Mouse (Mus musculus) embryonic facial prominence, embryonic 11.5 days (tissue): ENCODE measurements around the gene Hibadh. TPM values are rescaled to one million over a fixed set of nuclear protein-coding genes. Genes with fewer than 3 reads are reported as not detected.

Experiments
- ATAC-seq: fragments of 200-750 bp; cut with Nextera tagmentation; replicated peaks from 2 replicates; pipeline ENCODE4 v1.8.0; 2017; ENCODE audit warnings: low read depth; ENCODE audit not compliant: insufficient number of reproducible peaks, low FRiP score, low TSS enrichment
- DNase-seq: peaks from one replicate; pipeline ENCODE4 v3.0.0-alpha.2; 2015; ENCODE audit warnings: low spot score
- H3K27ac ChIP-seq: fragments of 300-500 bp; sonication (generic); replicated peaks from 2 replicates; pipeline ENCODE4 v1.5.1; 2014; ENCODE audit warnings: mild to moderate bottlenecking, low read depth, low read length, control low read depth
- H3K27me3 ChIP-seq: fragments of 300-500 bp; sonication (generic); 2 replicates; pipeline ENCODE4 v1.6.1; 2014; ENCODE audit warnings: mild to moderate bottlenecking, low read length, moderate library complexity, mixed read lengths; ENCODE audit not compliant: control insufficient read depth, insufficient read depth
- H3K36me3 ChIP-seq: fragments of 300-500 bp; sonication (generic); replicated peaks from 2 replicates; pipeline ENCODE4 v1.6.1; 2014; ENCODE audit warnings: low read depth, mild to moderate bottlenecking, low read length, moderate library complexity, mixed read lengths; ENCODE audit not compliant: control insufficient read depth, insufficient read depth
- H3K4me1 ChIP-seq: fragments of 300-500 bp; sonication (generic); 2 replicates; pipeline ENCODE4 v1.6.1; 2014; ENCODE audit warnings: low read length, mixed read lengths; ENCODE audit not compliant: control insufficient read depth, insufficient read depth
- H3K4me2 ChIP-seq: fragments of 300-500 bp; sonication (generic); 2 replicates; pipeline ENCODE4 v1.6.1; 2014; ENCODE audit warnings: low read depth, mild to moderate bottlenecking, control low read depth, low read length, moderate library complexity
- H3K4me3 ChIP-seq: fragments of 300-500 bp; sonication (generic); 2 replicates; pipeline ENCODE4 v1.5.1; 2014; ENCODE audit warnings: low read depth, low read length, control low read depth
- H3K9ac ChIP-seq: fragments of 300-500 bp; sonication (generic); replicated peaks from 2 replicates; pipeline ENCODE4 v1.6.1; 2014; ENCODE audit warnings: mild to moderate bottlenecking, control low read depth, low read length
- H3K9me3 ChIP-seq: fragments of 300-500 bp; sonication (generic); replicated peaks from 2 replicates; pipeline ENCODE4 v1.6.1; 2016; ENCODE audit warnings: mild to moderate bottlenecking, low read length, inconsistent platforms, mixed read lengths; ENCODE audit not compliant: control insufficient read depth
- WGBS: fragments of 180-500 bp; shearing (Covaris S2); extraction: QIAGEN DNeasy Blood & Tissue Kit; methylation state at CpG from one replicate; pipeline ENCODE4 v1.1.7; 2014; 5-methylcytosine and 5-hydroxymethylcytosine counted together
- polyA plus RNA-seq: library from polyadenylated mRNA; unstranded; fragments of >200 nt; fragmentation: Nextera tagmentation; extraction: Ambion mirVana; gene quantifications from 2 replicates; pipeline ENCODE4 v1.2.1, GENCODE M21; 2014

The Hibadh gene
- polyA plus RNA-seq, 1 experiment from 2014 or later: 60.5 TPM

- H3K4me2 ChIP-seq: no peak overlapping the region
- 86% methylated on average over 4 of the region's 4 CpGs for WGBS
These were observed 32.1 kb downstream of the Hibadh start for GRCm38 (mm10) chr6:52608121-52608520.

GRCm38 (mm10) chr6:52606746-52607347, 33.3 kb downstream of the Hibadh start:
- Histone ChIP-seq H3K27ac (no peak overlapping the region), H3K4me1 (no peaks in the 10 kb centered on the region), H3K9ac (no peak overlapping the region), H3K27me3 (no peaks in the 10 kb centered on the region), H3K9me3 (no peaks in the 10 kb centered on the region), H3K4me2 (no peak overlapping the region), H3K36me3 (no peaks in the 10 kb centered on the region; the same call in 1 of the 2 replicates), H3K4me3 (no peak overlapping the region)
- ATAC-seq: no peak
- 89% methylated on average over 7 of the region's 7 CpGs for WGBS
- DNase-seq: no peak

More at GRCm38 (mm10) chr6:52608121-52608520, 32.1 kb downstream of the Hibadh start:
- Histone ChIP-seq H3K36me3 (no peaks in the 10 kb centered on the region; the same call in 1 of the 2 replicates), H3K27me3 (no peaks in the 10 kb centered on the region), H3K9ac (no peak overlapping the region), H3K4me1 (no peaks in the 10 kb centered on the region), H3K9me3 (no peaks in the 10 kb centered on the region), H3K4me3 (no peak overlapping the region), H3K27ac (no peak overlapping the region)
- DNase-seq: no peak
- no peak for ATAC-seq

GRCm38 (mm10) chr6:52601706-52602642, 38.2 kb downstream of the Hibadh start:
- Histone ChIP-seq H3K36me3 (no peaks in the 10 kb centered on the region), H3K4me3 (no peak overlapping the region), H3K4me1 (no peaks in the 10 kb centered on the region), H3K4me2 (no peak overlapping the region), H3K27ac (no peak overlapping the region), H3K27me3 (no peaks in the 10 kb centered on the region), H3K9me3 (no peaks in the 10 kb centered on the region), H3K9ac (no peak overlapping the region)
- DNase-seq: peak; percentile 7
- ATAC-seq: no peak
- 79% methylated on average over 7 of the region's 7 CpGs for WGBS

- Histone ChIP-seq H3K9me3 (no peaks in the 10 kb centered on the region), H3K27ac (no peak overlapping the region), H3K9ac (no peak overlapping the region), H3K4me1 (no peaks in the 10 kb centered on the region), H3K27me3 (no peaks in the 10 kb centered on the region), H3K36me3 (no peaks in the 10 kb centered on the region), H3K4me3 (no peak overlapping the region), H3K4me2 (no peak overlapping the region)
- 57% methylated on average over 4 of the region's 4 CpGs for WGBS
- DNase-seq (peak; percentile 71), ATAC-seq (no peak)
These were observed 39.1 kb downstream of the Hibadh start for GRCm38 (mm10) chr6:52601117-52601516.

- Histone ChIP-seq H3K27me3 (no peaks in the 10 kb centered on the region), H3K36me3 (no peaks in the 10 kb centered on the region), H3K9ac (no peak overlapping the region), H3K4me1 (no peaks in the 10 kb centered on the region), H3K4me3 (no peak overlapping the region), H3K4me2 (no peak overlapping the region), H3K27ac (no peak overlapping the region), H3K9me3 (no peaks in the 10 kb centered on the region)
- DNase-seq (no peak), ATAC-seq (no peak)
- 95% methylated on average over 1 of the region's 1 CpGs for WGBS
These were observed 45.4 kb downstream of the Hibadh start for GRCm38 (mm10) chr6:52594752-52595151.

GRCm38 (mm10) chr6:52586564-52586963, 53.6 kb downstream of the Hibadh start:
- no peak for DNase-seq
- Histone ChIP-seq H3K9me3 (no peaks in the 10 kb centered on the region), H3K36me3 (no peaks in the 10 kb centered on the region)

GRCm38 (mm10) chr6:52584383-52584782, 55.8 kb downstream of the Hibadh start:
- Histone ChIP-seq H3K36me3 (no peaks in the 10 kb centered on the region), H3K27ac (no peak overlapping the region), H3K9me3 (no peaks in the 10 kb centered on the region), H3K4me2 (no peak overlapping the region), H3K27me3 (no peaks in the 10 kb centered on the region), H3K9ac (no peak overlapping the region), H3K4me1 (no peaks in the 10 kb centered on the region), H3K4me3 (no peak overlapping the region)
- DNase-seq (peak; percentile 33), ATAC-seq (peak; percentile 59; the same call in 1 of the 2 replicates)
- WGBS: 25% methylated on average over 8 of the region's 8 CpGs

More at GRCm38 (mm10) chr6:52586564-52586963, 53.6 kb downstream of the Hibadh start:
- Histone ChIP-seq H3K27me3 (no peaks in the 10 kb centered on the region), H3K4me3 (no peak overlapping the region), H3K27ac (no peak overlapping the region), H3K9ac (no peak overlapping the region), H3K4me1 (no peaks in the 10 kb centered on the region), H3K4me2 (no peak overlapping the region)
- no peak for ATAC-seq

GRCm38 (mm10) chr6:52581081-52581480, 59.1 kb downstream of the Hibadh start:
- Histone ChIP-seq H3K4me3 (no peak overlapping the region), H3K9ac (no peak overlapping the region), H3K4me1 (no peaks in the 10 kb centered on the region), H3K4me2 (no peak overlapping the region), H3K27me3 (no peaks in the 10 kb centered on the region), H3K27ac (no peak overlapping the region), H3K36me3 (no peaks in the 10 kb centered on the region), H3K9me3 (no peaks in the 10 kb centered on the region)
- ATAC-seq (no peak), DNase-seq (no peak)
- 88% methylated on average over 4 of the region's 4 CpGs for WGBS
